Mouse (Mus musculus) A20 (cell line): ENCODE data around the gene Gramd4.
"Not testable (repeated sequence)": the region's sequence is repeated elsewhere in the genome, so short reads cannot be mapped to it uniquely, and the experiment has no call there.

Experiments used
- DNase-seq: peaks from one replicate; pipeline ENCODE4 v3.0.0-alpha.2; 2011; ENCODE audit warnings: low read depth, low spot score

Gene Gramd4

DNA sequence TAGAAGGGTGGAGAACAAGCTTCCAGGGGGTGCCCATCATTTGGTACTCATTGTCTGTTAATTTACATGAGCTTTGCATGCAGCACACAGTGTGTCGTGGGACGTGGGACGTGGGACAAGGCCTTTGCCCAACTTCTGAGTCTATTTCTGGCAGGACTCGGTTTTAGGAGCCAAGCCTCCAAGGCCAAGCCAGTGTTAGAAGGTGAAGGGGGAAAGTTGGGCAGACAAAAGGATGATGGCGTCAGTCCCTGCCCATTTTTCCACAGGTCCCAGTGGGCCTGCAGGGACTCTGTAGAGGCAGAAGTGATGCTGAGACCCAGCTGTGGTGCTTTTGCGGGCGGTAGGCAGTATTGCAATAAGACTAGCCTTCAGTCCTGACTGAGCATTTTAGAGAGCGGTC is 33.1 kb downstream of the Gramd4 start:
- DNase-seq = no peak

GRCm38 (mm10) chr15:86091201-86091997 is 33.9 kb downstream of the Gramd4 start:
- no peak for DNase-seq

- DNase-seq = no peak
Observed at GRCm38 (mm10) chr15:86091998-86092670, 34.6 kb downstream of the Gramd4 start.

- no peak for DNase-seq
Observed at GRCm38 (mm10) chr15:86093236-86093635, 35.7 kb downstream of the Gramd4 start.

DNA sequence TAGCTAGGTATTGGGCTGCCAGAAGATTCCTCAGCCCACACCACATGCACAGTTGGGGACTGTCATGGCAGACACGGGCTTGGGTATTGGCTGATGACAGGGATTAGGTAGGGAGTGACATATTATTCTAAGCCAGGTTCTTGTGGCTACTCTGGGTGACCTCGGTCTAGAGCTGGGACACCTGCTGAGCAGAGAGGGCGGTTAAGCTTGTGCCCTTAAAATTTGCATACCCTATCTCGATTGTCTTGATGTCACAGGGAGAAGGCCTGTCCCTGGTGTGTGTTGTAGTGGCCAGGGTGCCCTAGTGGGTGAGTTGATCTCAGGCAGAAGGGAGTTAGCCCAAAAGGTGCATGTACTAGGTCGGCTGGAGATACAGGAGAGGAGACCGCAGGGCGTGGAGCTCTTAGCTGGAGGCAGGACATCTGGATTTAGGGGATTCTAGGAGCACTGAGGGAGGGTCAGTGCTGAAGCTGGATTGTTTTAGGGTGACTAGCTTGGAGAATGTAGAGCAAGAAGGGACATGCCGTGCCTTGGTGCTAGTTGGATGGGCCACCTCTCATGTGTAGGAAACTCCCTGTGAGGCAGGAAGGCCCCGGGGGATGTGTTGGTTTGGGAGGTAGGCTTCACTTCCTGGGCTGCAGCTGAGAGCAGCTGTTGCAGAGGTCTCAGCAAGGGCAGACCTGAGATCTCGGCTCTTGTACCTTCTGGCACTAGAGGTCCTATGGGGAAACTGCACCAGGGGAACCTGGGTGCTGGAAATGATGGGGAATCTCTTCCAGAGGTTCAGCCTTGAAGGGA is 37.0 kb downstream of the Gramd4 start:
- peak; percentile 73 for DNase-seq

DNA sequence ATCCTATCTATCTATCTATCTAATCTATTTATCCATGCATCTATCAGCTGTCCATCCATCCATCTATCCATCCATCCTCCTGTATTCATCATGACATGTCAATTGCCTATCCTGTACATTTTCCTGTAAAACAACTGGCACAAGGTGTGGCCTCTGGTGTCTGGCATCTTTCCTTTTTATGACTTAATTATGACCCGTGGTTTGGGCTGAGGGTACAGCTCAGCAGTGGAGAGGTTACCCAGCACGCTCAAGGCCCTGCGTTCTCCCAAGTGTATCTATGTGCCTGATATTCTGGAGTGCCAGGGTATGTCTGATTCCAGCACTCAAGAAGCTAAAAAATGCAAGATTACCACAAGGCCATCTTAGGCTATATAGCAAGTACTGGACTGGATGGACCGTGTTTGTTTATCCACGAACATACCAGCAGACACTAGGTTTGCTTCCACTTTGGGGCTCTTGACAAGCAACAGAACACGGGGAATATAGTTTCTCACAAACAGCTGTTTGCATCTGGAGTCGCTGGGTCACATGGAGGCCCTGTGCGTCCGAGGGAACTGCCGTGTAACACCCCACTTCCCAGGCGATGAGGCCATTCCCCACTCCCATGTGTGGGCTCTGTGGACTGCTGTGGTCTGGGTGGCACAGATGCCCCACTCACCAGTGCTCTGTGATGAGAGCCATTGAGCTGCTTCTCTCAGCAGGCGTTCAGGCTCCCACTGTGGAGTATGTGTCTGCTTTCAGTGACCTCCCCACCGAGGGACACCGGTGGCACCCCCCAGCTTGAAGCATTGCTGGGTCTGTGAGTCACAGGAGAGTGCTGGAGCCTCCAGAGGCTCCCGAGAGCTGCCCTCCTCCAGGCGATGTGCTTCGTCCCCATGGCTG is 38.5 kb downstream of the Gramd4 start:
- DNase-seq = no peak

DNA sequence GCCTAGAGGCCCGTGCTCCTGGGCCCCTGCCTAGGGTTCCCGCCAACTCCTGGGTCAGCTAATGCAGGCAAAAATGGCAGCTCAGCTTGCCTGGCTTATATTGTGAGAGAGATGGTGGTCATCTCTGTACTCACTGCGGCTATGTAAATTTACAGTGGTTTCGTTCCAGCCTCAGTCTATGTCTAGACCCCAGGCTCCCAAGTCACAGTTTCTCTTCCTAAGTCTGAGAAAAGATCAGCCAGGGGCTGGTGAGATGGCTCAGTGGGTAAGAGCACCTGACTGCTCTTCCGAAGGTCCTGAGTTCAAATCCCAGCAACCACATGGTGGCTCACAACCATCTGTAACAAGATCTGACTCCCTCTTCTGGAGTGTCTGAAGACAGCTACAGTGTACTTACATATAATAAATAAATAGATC is 39.1 kb downstream of the Gramd4 start:
- DNase-seq = not testable (repeated sequence)

DNA sequence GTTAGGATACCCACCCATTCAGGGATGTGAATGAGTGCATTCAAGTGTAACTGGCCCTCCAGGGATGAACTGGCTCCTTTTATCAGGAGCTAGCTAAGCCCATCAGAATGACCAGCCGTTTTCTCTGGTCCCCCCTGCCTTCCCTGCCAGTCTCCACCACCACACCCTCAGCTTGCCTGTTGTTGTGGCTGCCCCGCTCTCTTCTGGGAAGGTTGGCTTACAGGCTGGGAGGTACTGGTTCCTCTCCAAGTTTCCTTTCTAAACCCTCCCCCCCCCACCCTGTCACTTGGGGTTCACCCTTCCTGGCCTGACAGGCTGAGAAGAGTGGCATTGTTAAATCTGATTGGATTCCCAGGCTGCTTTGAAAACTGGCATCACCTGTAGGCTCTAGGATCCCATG is 40.4 kb downstream of the Gramd4 start:
- DNase-seq = no peak

- DNase-seq = no peak
Observed at GRCm38 (mm10) chr15:86101585-86101984, 44.1 kb downstream of the Gramd4 start.

DNA sequence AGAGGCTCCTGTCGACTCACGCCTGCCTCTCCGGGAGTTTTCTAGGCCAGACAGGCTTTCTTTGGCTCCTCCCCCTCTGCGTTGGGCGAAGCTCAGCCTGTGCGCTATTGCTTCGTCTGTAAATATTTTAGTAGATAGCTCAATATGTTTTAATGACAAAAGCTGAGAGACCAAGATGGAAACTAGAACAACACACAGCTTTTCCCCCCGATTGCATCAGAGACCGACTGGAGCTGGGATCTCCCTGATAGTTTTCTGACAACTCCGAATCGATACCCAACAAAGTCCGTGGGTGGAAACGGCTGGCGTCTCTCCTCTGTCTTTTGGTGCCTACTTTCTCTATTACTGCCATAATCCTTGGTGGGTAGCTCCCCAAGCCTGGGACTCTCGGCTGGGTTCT is 44.8 kb downstream of the Gramd4 start:
- no peak for DNase-seq

DNA sequence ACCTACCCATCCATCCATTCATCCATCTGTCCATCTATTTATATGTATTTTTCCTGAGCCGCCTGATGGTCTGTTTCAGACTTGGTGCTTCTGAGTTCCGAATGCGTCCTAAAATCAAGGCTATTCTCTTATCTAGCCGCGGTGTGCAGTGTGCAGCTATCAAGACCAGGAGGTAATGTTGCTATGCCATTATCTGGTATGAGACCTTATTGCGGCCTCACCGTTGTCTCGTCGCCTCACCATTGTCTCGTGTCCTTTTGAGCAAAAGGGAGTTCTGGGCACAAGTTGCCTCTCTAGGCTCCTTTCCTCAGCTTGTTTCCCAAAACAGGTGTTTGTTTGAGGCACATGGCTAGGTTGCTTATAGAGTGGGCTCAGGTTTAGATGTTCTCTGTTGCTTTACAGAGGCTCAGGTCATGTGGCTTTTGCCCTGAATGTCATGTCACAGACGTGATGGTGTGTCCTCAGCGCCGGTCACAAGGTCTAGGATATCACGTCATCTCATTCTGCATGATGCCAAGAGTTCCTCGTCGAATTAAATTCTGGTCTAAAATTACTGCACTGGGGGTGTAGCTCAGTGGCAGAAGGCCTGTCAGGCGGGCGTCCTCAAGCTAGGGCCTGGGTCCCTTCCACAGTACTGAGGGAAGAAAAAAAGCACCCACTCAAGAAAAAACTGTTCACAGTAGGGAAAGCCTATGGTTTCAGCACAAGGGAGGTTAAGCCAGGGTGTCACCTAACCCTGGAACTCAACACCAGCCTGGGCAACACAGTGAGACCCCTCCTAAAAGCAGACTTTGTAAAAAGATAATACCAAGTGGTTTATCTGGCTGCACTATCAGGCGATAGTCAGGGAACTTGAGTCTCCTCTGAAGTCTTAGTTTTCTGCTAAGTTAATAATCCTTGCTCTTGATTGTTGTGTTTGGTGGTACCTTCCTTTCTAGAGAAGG is 47.2 kb downstream of the Gramd4 start:
- DNase-seq = no peak

GRCm38 (mm10) chr15:86105345-86105697 is 47.8 kb downstream of the Gramd4 start:
- no peak for DNase-seq

DNA sequence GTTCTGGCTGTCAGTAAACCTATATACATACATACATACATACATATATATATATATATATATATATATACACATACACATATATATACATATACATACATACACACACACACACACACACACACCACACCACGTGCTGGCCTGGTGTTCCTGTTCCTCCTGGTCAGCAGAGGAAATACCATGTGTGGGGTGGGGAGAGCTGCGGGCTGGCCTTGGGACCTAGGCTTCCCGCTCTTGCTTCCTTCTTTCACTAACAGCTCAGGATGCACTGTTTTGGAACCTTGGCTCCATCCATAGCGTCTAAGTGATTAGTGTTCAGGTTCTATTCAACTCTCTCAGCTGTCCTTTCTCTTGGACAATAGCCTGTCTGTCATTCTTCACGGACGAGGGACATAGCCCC is 48.3 kb downstream of the Gramd4 start:
- DNase-seq = no peak

GRCm38 (mm10) chr15:86107831-86108471 is 50.5 kb downstream of the Gramd4 start:
- DNase-seq = no peak

GRCm38 (mm10) chr15:86109245-86109644 is 51.8 kb downstream of the Gramd4 start:
- no peak for DNase-seq

GRCm38 (mm10) chr15:86109650-86110211 is 52.2 kb downstream of the Gramd4 start:
- peak; percentile 35 for DNase-seq

GRCm38 (mm10) chr15:86110361-86111103 is 53.0 kb downstream of the Gramd4 start:
- peak; percentile 95 for DNase-seq

GRCm38 (mm10) chr15:86112707-86113341 is 55.3 kb downstream of the Gramd4 start:
- no peak for DNase-seq
